Mouse (Mus musculus) small intestine, adult 2 months (tissue): ENCODE measurements around the gene Hist1h2ab. TPM values are rescaled to one million over a fixed set of nuclear protein-coding genes. Genes with fewer than 3 reads are reported as not detected.
"Not testable (repeated sequence)": the region's sequence is repeated elsewhere in the genome, so short reads cannot be mapped to it uniquely, and the experiment has no call there.

Experiments
- H3K27ac ChIP-seq: fragments of 200-500 bp; 2 replicates; pipeline ENCODE4 v1.5.1; 2012; ENCODE audit warnings: low read depth, low read length, control low read depth, inconsistent platforms; ENCODE audit not compliant: insufficient read depth
- H3K27me3 ChIP-seq: fragments of 200-500 bp; 2 replicates; pipeline ENCODE4 v1.6.1; 2012; ENCODE audit warnings: mild to moderate bottlenecking, moderate library complexity, low read length, inconsistent platforms; ENCODE audit not compliant: control insufficient read depth, insufficient read depth
- H3K36me3 ChIP-seq: fragments of 200-500 bp; 2 replicates; pipeline ENCODE4 v1.6.1; 2012; ENCODE audit warnings: mild to moderate bottlenecking, low read length, control low read depth, inconsistent platforms; ENCODE audit not compliant: control insufficient read depth, insufficient read depth
- H3K4me1 ChIP-seq: fragments of 200-500 bp; 2 replicates; pipeline ENCODE4 v1.6.1; 2012; ENCODE audit warnings: low read length, inconsistent platforms, mixed read lengths; ENCODE audit not compliant: control insufficient read depth, insufficient read depth, insufficient read length
- H3K4me3 ChIP-seq: fragments of 200-500 bp; 2 replicates; pipeline ENCODE4 v1.5.1; 2012; ENCODE audit warnings: low read depth, mild to moderate bottlenecking, control low read depth, inconsistent platforms, low read length, moderate library complexity
- CTCF ChIP-seq: fragments of 200-500 bp; IDR thresholded peaks from 2 replicates; pipeline ENCODE4 v1.5.1; 2012; ENCODE audit warnings: low read depth, mild to moderate bottlenecking, control low read depth, inconsistent platforms, low read length, moderate library complexity, mixed read lengths; ENCODE audit not compliant: insufficient replicate concordance, insufficient read length; ENCODE audit errors: extremely low read depth
- POLR2A ChIP-seq: fragments of 200-500 bp; IDR thresholded peaks from 2 replicates; pipeline ENCODE4 v1.6.1; 2012; ENCODE audit warnings: low read depth, mild to moderate bottlenecking, control low read depth, inconsistent platforms, low read length, moderate library complexity
- WGBS: fragments of 180-500 bp; shearing (Covaris S2); methylation state at CpG from one replicate; pipeline ENCODE4 v1.1.7; 2018; 5-methylcytosine and 5-hydroxymethylcytosine counted together
- polyA plus RNA-seq: library from polyadenylated mRNA; depleted of rRNA; stranded (reverse); fragments of >200 nt; gene quantifications from 2 replicates; pipeline ENCODE4 v1.2.3, GENCODE M21; 2012

Hist1h2ab gene
- polyA plus RNA-seq, 1 experiment = 55.3 TPM

- peak overlapping the region; percentile 61 for H3K27ac ChIP-seq
- TF ChIP-seq POLR2A (no peak), CTCF (no peak)
- no peaks in the 10 kb centered on the region for H3K27me3 ChIP-seq
- 18% methylated on average over 15 of the region's 15 CpGs for WGBS
- H3K36me3 ChIP-seq = no peaks in the 10 kb centered on the region
- H3K4me1 ChIP-seq = no peaks in the 10 kb centered on the region; the same call in 1 of the 2 replicates
- peak overlapping the region; percentile 73 for H3K4me3 ChIP-seq
Measured at GRCm38 (mm10) chr13:23709714-23710373, 41.1 kb upstream of the Hist1h2ab start.

GRCm38 (mm10) chr13:23710374-23711089, 40.4 kb upstream of the Hist1h2ab start, which contains the start of gene Hfe:
Hfe (minus strand) TSS chr13:23710854.
- peak within 1 kb of the TSS; percentile 73 for H3K4me3 ChIP-seq
- H3K4me1 ChIP-seq = no peaks in the 10 kb centered on the region; the same call in 1 of the 2 replicates
- H3K27ac ChIP-seq = peak within 1 kb of the TSS; percentile 61
- H3K27me3 ChIP-seq = no peaks in the 10 kb centered on the region
- 2% methylated on average over 17 of the region's 17 CpGs for WGBS
- no peaks in the 10 kb centered on the region for H3K36me3 ChIP-seq
- TF ChIP-seq POLR2A = 0 out of 2 replicates have a peak, but pooled peaks have one; percentile 42
- no peak for TF ChIP-seq CTCF

DNA sequence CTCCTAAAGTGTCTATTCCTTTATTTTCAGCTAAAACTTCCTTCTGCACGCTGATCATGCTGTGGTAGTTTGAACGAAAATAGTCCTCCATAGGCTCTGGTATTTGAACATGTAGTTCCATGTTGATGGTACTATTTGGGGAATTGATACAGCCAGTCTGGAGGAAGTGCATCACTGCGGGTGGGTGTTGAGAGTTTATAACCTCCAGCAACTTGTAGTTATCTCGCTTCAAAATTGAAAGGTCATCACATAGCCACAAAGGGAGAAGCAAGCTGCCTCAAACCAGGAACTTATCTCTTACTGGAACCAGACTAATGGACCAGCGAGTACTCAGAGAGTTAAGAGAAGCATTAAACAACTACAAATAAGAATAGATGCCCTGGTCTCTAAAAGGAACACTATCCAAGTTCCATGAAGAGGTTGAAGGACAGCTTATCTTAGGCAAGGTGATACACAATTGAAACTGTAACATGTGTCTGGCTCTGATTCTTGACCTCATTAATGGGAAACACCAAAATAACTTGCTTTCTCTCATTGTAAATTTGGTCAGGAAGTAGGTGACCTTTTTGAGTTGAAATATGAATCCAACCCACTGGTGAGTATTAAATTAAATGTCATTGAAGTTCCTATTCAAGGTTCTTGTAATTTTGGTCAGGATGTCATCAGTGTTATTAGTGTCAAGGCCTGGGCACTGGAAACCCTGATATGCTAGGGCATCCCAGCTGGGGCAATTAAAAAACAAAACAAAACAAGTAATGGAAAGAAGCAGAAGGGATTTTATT, 34.5 kb upstream of the Hist1h2ab start:
- Histone ChIP-seq H3K4me1 (no peaks in the 10 kb centered on the region), H3K27ac (no peak overlapping the region), H3K27me3 (no peaks in the 10 kb centered on the region), H3K36me3 (no peaks in the 10 kb centered on the region), H3K4me3 (no peak overlapping the region)
- WGBS = 71% methylated on average over 5 of the region's 5 CpGs
- TF ChIP-seq CTCF (no peak), POLR2A (no peak)

- no peaks in the 10 kb centered on the region for H3K36me3 ChIP-seq
- 75% methylated on average over 11 of the region's 11 CpGs for WGBS
- TF ChIP-seq CTCF (no peak), POLR2A (no peak)
- no peak overlapping the region for H3K4me3 ChIP-seq
- H3K27me3 ChIP-seq = no peaks in the 10 kb centered on the region
- H3K4me1 ChIP-seq = no peaks in the 10 kb centered on the region
- H3K27ac ChIP-seq = peak overlapping the region; percentile 53
Measured at GRCm38 (mm10) chr13:23717176-23717575, 33.8 kb upstream of the Hist1h2ab start.

DNA sequence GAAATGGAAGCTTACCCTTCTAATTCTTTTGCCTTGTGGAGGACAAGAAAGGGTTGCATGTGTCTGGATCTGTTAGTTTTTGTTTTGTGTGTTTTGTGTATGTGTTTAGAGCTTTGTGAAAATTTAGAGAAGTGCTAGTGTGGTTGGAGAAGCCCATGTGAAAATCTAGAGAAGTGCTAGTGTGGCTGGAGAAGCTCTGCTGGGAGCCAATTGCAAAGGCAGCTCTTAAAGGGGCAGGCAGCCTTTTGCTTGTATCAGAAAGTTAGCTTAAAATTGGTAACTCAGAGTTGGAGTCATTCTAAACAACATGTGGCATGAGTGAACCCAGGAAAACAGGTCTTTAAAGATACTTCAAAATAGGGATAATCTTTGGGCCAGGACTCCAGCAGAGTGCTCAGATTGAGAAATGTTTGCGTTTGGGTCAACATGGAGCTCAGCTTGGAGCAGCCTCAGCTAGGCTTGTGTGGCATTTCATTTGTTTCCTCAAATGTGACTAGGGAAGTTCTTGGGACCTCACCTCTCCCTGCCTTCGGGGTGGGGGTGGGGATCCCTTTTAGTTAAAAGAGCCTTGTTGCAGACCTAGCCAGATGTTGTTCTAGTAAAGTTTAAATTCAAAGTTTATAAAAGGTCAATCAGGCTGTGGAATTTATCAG, 33.2 kb upstream of the Hist1h2ab start:
- peak overlapping the region; percentile 53 for H3K27ac ChIP-seq
- H3K27me3 ChIP-seq, H3K36me3 ChIP-seq, H3K4me1 ChIP-seq, H3K4me3 ChIP-seq: not testable (repeated sequence)
- 31% methylated on average over 2 of the region's 2 CpGs for WGBS

DNA sequence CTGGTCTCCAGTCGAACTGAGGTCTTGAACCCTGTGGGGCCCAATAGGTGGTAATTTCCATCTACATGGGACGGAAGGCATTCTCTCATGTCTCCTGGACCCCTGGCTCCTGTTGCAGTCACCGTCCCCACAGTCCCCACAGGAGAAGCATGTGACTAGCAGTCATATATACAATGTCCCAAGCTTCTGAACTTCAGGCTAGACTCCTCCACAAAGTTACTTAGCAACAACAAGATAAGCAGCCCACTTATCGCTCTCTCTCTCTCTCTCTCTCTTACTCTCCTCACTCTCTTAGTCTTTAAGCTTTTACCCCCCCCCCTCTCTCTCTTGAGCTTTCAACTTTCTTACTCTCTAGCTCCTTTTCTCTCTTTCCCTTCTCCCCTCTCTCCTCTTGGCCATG, 26.7 kb upstream of the Hist1h2ab start:
- WGBS = 85% methylated on average over 4 of the region's 4 CpGs
- H3K27me3 ChIP-seq = no peaks in the 10 kb centered on the region
- no peak overlapping the region for H3K4me3 ChIP-seq
- no peak overlapping the region for H3K27ac ChIP-seq
- TF ChIP-seq CTCF (no peak), POLR2A (no peak)
- H3K4me1 ChIP-seq = peaks cover 7% of the 10 kb centered on the region; the same call in 1 of the 2 replicates
- no peaks in the 10 kb centered on the region for H3K36me3 ChIP-seq
